Mouse (Mus musculus): ENCODE measurements around the gene P2rx4.

DNA sequence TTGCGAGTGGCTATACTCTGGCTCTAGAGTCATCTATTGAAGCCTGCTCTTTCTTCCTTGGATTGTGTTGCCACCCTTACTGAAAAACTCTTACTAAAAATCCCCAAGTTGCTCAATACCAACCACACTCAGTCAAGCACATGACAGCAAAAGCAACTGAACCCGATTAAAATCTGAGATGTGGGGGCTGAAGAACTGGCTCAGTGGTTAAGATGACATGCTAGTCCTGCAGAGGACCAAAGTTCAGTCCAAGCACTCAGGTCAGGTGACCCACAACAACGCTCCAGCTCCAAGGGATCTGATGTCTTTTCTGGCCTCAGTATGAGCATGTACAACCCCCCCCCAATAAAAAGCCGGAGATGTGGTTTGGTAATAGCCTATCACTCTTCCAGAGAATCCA, 2.8 kb upstream of the P2rx4 start:
- TF ChIP-seq TAL1 (IDR thresholded peaks at IDR 0.05; ENCODE audit: low read length) = no peak
- no peak for TF ChIP-seq GATA1 (IDR thresholded peaks at IDR 0.05; ENCODE audit: low read length)
